Mouse (Mus musculus): ENCODE measurements around the gene B4galt5.

- no peak for TF ChIP-seq CTCF (IDR thresholded peaks at IDR 0.05; ENCODE audit: low read depth, low read length)
- no peak for TF ChIP-seq POLR2A (IDR thresholded peaks at IDR 0.05; ENCODE audit: borderline replicate concordance, low read depth, low read length)
Observed at GRCm38 (mm10) chr2:167265021-167265420, 84.0 kb downstream of the B4galt5 start.
